Mouse (Mus musculus) liver, adult 2 months (tissue): ENCODE results near the gene Pcna.

ENCODE experiments used
- CTCF ChIP-seq: fragments of 200-500 bp; IDR thresholded peaks from 2 replicates; pipeline ENCODE4 v1.5.1; 2011; ENCODE audit warnings: low read depth, low read length, control low read depth
- POLR2A ChIP-seq: fragments of 200-500 bp; IDR thresholded peaks from 2 replicates; pipeline ENCODE4 v1.6.1; 2011; ENCODE audit warnings: low read length, control low read depth; ENCODE audit not compliant: insufficient read depth; ENCODE audit errors: extremely low read depth

- TF ChIP-seq POLR2A, result no peak
- TF ChIP-seq CTCF, result peak; percentile 67
These were observed 22.4 kb upstream of the Pcna start for GRCm38 (mm10) chr2:132275527-132275926.
